Mouse (Mus musculus): Measurements from ENCODE around the gene Cdc42ep5. TPM values are rescaled to one million over a fixed set of nuclear protein-coding genes. Genes with fewer than 3 reads are reported as not detected.
"Not testable (repeated sequence)": the region's sequence is repeated elsewhere in the genome, so short reads cannot be mapped to it uniquely, and the experiment has no call there.

The Cdc42ep5 gene
- polyA plus RNA-seq, 1 experiment from 2014 or later: 26.7 TPM

DNA sequence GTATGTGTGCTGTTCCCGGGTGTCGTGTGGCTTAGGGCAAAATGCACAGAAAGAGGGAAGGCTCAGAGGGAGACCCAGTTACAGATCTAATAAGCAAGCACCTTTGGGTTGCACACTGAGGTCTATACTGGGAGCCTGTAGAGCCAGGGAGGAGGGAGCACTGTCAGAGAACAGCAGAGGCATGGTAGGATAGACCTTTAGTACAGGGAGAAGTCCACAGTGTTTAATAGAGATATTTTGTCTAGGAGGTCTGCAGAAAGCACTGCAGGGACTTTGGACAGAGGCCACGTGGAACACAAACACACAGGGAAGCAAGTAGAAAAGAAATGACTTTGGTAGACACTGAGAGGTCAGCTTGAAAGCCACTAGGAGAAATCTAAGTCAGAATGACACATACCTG, 626 bp upstream of the Cdc42ep5 start:
- Histone ChIP-seq H3K36me3 (ENCODE audit: control insufficient read depth, insufficient read depth, low read length) (no peaks in the 10 kb centered on the region), H3K9ac (ENCODE audit: low read length) (no peak overlapping the region), H3K4me3 (ENCODE audit: control insufficient read depth in 1 of 2, insufficient read depth in 1 of 2, low read depth in 1 of 2, low read length in 2 of 2) (peak overlapping the region; percentile 19 to 48; a peak in 3 of 4 replicates), H3K27ac (replicated peaks in 1 of 2; ENCODE audit: control insufficient read depth in 1 of 2, insufficient read depth in 1 of 2, low read depth in 2 of 2, low read length in 2 of 2) (peak overlapping the region; percentile 47 to 62; a peak in 3 of 4 replicates), H3K27me3 (ENCODE audit: control insufficient read depth, insufficient read depth, low read length) (no peaks in the 10 kb centered on the region), H3K9me3 (ENCODE audit: control insufficient read depth, low read length) (no peaks in the 10 kb centered on the region), H3K4me1 (ENCODE audit: control insufficient read depth in 2 of 2, insufficient read depth in 2 of 2, low read length in 2 of 2) (peaks cover 7 to 11% of the 10 kb centered on the region in 2 experiments; a peak in 3 of 4 replicates), H3K4me2 (ENCODE audit: low read length) (peak overlapping the region; percentile 67)
- ATAC-seq (ENCODE audit: insufficient number of reproducible peaks, insufficient read depth, low FRiP score, low read depth): no peak
- 19% methylated on average over 3 of the region's 3 CpGs for WGBS

DNA sequence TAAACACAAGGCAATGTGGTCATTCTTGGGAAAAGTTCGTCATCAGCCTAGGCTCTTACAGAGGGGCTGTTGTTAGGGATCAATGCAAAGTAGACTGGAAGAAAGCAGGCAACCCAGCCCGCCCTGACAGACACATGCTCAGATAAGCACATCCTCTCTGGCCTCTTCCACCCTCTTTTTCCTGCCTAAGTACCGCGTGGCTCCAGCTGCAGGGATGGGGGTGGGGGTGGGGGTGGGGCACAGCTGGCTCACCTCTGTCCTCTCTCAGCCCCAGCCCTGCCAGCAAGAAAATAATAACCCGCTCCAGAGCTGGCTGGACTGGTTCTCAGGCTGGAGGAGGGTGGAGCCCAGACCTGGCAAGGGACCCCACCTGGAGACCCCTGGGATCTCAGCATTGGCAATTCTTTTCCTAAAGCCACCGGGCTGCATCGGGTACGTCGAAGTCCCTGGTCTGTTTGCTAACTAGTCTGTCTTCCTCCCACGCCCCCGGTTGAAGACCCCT, 1.0 kb downstream of the Cdc42ep5 start:
- Histone ChIP-seq H3K9ac (ENCODE audit: low read length) (peak overlapping the region; percentile 71), H3K4me1 (ENCODE audit: control insufficient read depth in 2 of 2, insufficient read depth in 2 of 2, low read length in 2 of 2) (peaks cover 7 to 11% of the 10 kb centered on the region in 2 experiments; a peak in 3 of 4 replicates), H3K4me3 (ENCODE audit: control insufficient read depth in 1 of 2, insufficient read depth in 1 of 2, low read depth in 1 of 2, low read length in 2 of 2) (peak overlapping the region; percentile 48 to 69), H3K27ac (replicated peaks in 1 of 2; ENCODE audit: control insufficient read depth in 1 of 2, insufficient read depth in 1 of 2, low read depth in 2 of 2, low read length in 2 of 2) (peak overlapping the region; percentile 79 to 87), H3K9me3 (ENCODE audit: control insufficient read depth, low read length) (no peaks in the 10 kb centered on the region), H3K36me3 (ENCODE audit: control insufficient read depth, insufficient read depth, low read length) (no peaks in the 10 kb centered on the region), H3K27me3 (ENCODE audit: control insufficient read depth, insufficient read depth, low read length) (no peaks in the 10 kb centered on the region), H3K4me2 (ENCODE audit: low read length) (peak overlapping the region; percentile 67)
- peak; percentile 70 for ATAC-seq (ENCODE audit: insufficient number of reproducible peaks, insufficient read depth, low FRiP score, low read depth)
- under 1% methylated on average over 11 of the region's 11 CpGs for WGBS

DNA sequence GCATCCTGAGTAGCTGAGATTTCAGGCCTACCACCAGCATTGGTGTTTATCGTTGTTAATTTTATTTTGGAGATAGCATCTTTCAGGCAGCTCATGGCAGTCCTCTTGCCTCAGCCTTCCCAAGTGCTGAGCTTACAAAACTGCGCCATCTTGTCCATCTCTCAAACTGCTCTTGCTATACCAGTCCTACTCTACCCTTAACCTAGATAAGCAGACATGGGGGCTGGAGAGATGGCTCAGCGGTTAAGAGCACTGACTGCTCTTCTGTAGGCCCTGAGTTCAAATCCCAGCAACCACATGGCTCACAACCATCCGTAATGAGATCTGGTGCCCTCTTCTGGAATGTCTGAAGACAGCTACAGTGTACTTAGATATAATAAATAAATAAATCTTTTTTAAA, 3.1 kb downstream of the Cdc42ep5 start:
- H3K4me2 ChIP-seq (ENCODE audit: low read length); H3K9me3 ChIP-seq (ENCODE audit: control insufficient read depth, low read length); ATAC-seq (ENCODE audit: insufficient number of reproducible peaks, insufficient read depth, low FRiP score, low read depth); H3K27me3 ChIP-seq (ENCODE audit: control insufficient read depth, insufficient read depth, low read length); H3K36me3 ChIP-seq (ENCODE audit: control insufficient read depth, insufficient read depth, low read length); H3K4me3 ChIP-seq (ENCODE audit: control insufficient read depth in 1 of 2, insufficient read depth in 1 of 2, low read depth in 1 of 2, low read length in 2 of 2); H3K9ac ChIP-seq (ENCODE audit: low read length); H3K27ac ChIP-seq (replicated peaks in 1 of 2; ENCODE audit: control insufficient read depth in 1 of 2, insufficient read depth in 1 of 2, low read depth in 2 of 2, low read length in 2 of 2): not testable (repeated sequence)
- 90% methylated on average over 4 of the region's 4 CpGs for WGBS
- H3K4me1 ChIP-seq (ENCODE audit: control insufficient read depth in 2 of 2, insufficient read depth in 2 of 2, low read length in 2 of 2): peaks cover 7 to 11% of the 10 kb centered on the region in 2 experiments; a peak in 3 of 4 replicates

DNA sequence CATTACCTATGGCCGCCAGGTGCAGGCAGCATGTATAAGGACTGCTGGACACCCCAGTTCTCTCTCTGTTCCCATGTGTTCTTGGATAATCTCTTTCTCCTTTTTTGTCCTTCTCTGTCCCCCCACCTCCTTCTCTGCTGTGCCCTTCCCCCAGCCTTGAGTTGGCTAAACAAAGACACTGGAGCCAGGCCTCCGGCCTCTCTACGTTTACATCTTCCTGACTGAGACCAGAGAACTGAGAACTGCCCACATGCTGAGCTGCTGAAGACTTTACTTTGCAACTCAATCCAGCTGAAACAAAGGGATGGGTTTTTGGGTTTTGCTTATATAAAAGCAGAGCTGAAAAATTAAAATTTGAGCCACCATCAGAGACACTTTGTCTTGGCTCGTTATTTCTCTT, 9.7 kb downstream of the Cdc42ep5 start:
- WGBS: 36% methylated on average over 4 of the region's 4 CpGs
- H3K4me2 ChIP-seq (ENCODE audit: low read length): no peak overlapping the region
- peaks cover 9 to 11% of the 10 kb centered on the region in 2 experiments for H3K4me1 ChIP-seq (ENCODE audit: control insufficient read depth in 2 of 2, insufficient read depth in 2 of 2, low read length in 2 of 2)
- H3K9me3 ChIP-seq (ENCODE audit: control insufficient read depth, low read length): no peaks in the 10 kb centered on the region
- no peak overlapping the region for H3K9ac ChIP-seq (ENCODE audit: low read length)
- no peak overlapping the region for H3K27ac ChIP-seq (replicated peaks in 1 of 2; ENCODE audit: control insufficient read depth in 1 of 2, insufficient read depth in 1 of 2, low read depth in 2 of 2, low read length in 2 of 2)
- no peak overlapping the region for H3K4me3 ChIP-seq (ENCODE audit: control insufficient read depth in 1 of 2, insufficient read depth in 1 of 2, low read depth in 1 of 2, low read length in 2 of 2)
- H3K27me3 ChIP-seq (ENCODE audit: control insufficient read depth, insufficient read depth, low read length): 0 out of 2 replicates have a peak, but pooled peaks cover 8% of the 10 kb centered on the region
- H3K36me3 ChIP-seq (ENCODE audit: control insufficient read depth, insufficient read depth, low read length): no peaks in the 10 kb centered on the region
- no peak for ATAC-seq (ENCODE audit: insufficient number of reproducible peaks, insufficient read depth, low FRiP score, low read depth)

- H3K4me1 ChIP-seq (ENCODE audit: control insufficient read depth in 2 of 2, insufficient read depth in 2 of 2, low read length in 2 of 2): peaks cover 10 to 12% of the 10 kb centered on the region in 2 experiments
- H3K27me3 ChIP-seq (ENCODE audit: control insufficient read depth, insufficient read depth, low read length): 0 out of 2 replicates have a peak, but pooled peaks cover 8% of the 10 kb centered on the region
- no peak overlapping the region for H3K27ac ChIP-seq (replicated peaks in 1 of 2; ENCODE audit: control insufficient read depth in 1 of 2, insufficient read depth in 1 of 2, low read depth in 2 of 2, low read length in 2 of 2)
- no peaks in the 10 kb centered on the region for H3K9me3 ChIP-seq (ENCODE audit: control insufficient read depth, low read length)
- H3K4me2 ChIP-seq (ENCODE audit: low read length): no peak overlapping the region
- WGBS: 77% methylated on average over 5 of the region's 5 CpGs
- H3K4me3 ChIP-seq (ENCODE audit: control insufficient read depth in 1 of 2, insufficient read depth in 1 of 2, low read depth in 1 of 2, low read length in 2 of 2): no peak overlapping the region
- no peak for ATAC-seq (ENCODE audit: insufficient number of reproducible peaks, insufficient read depth, low FRiP score, low read depth)
- H3K9ac ChIP-seq (ENCODE audit: low read length): no peak overlapping the region
- no peaks in the 10 kb centered on the region for H3K36me3 ChIP-seq (ENCODE audit: control insufficient read depth, insufficient read depth, low read length)
Measured at GRCm38 (mm10) chr7:4154356-4154755, 10.3 kb downstream of the Cdc42ep5 start.

- Histone ChIP-seq H3K4me1 (ENCODE audit: control insufficient read depth in 2 of 2, insufficient read depth in 2 of 2, low read length in 2 of 2) (peaks cover 14 to 17% of the 10 kb centered on the region in 2 experiments), H3K36me3 (ENCODE audit: control insufficient read depth, insufficient read depth, low read length) (peaks cover 21% of the 10 kb centered on the region), H3K27me3 (ENCODE audit: control insufficient read depth, insufficient read depth, low read length) (0 out of 2 replicates have a peak, but pooled peaks cover 8% of the 10 kb centered on the region), H3K27ac (replicated peaks in 1 of 2; ENCODE audit: control insufficient read depth in 1 of 2, insufficient read depth in 1 of 2, low read depth in 2 of 2, low read length in 2 of 2) (no peak overlapping the region), H3K9ac (ENCODE audit: low read length) (no peak overlapping the region), H3K4me3 (ENCODE audit: control insufficient read depth in 1 of 2, insufficient read depth in 1 of 2, low read depth in 1 of 2, low read length in 2 of 2) (peak overlapping the region in 1 of 2 experiments; percentile 76; a peak in 2 of 4 replicates), H3K4me2 (ENCODE audit: low read length) (peak overlapping the region; percentile 96), H3K9me3 (ENCODE audit: control insufficient read depth, low read length) (no peaks in the 10 kb centered on the region)
- no peak for ATAC-seq (ENCODE audit: insufficient number of reproducible peaks, insufficient read depth, low FRiP score, low read depth)
- 22% methylated on average over 22 of the region's 22 CpGs for WGBS
Measured at GRCm38 (mm10) chr7:4151241-4151640, 13.4 kb downstream of the Cdc42ep5 start.

- 12% methylated on average over 14 of the region's 14 CpGs for WGBS
- H3K27ac ChIP-seq (replicated peaks in 1 of 2; ENCODE audit: control insufficient read depth in 1 of 2, insufficient read depth in 1 of 2, low read depth in 2 of 2, low read length in 2 of 2): no peak overlapping the region
- ATAC-seq (ENCODE audit: insufficient number of reproducible peaks, insufficient read depth, low FRiP score, low read depth): no peak
- 0 out of 2 replicates have a peak overlapping the region, but pooled peaks have one; percentile 32 for H3K9ac ChIP-seq (ENCODE audit: low read length)
- H3K4me3 ChIP-seq (ENCODE audit: control insufficient read depth in 1 of 2, insufficient read depth in 1 of 2, low read depth in 1 of 2, low read length in 2 of 2): peak overlapping the region; percentile 12 to 76; a peak in 3 of 4 replicates
- H3K36me3 ChIP-seq (ENCODE audit: control insufficient read depth, insufficient read depth, low read length): peaks cover 25% of the 10 kb centered on the region
- H3K4me1 ChIP-seq (ENCODE audit: control insufficient read depth in 2 of 2, insufficient read depth in 2 of 2, low read length in 2 of 2): peaks cover 14 to 17% of the 10 kb centered on the region in 2 experiments
- no peaks in the 10 kb centered on the region for H3K9me3 ChIP-seq (ENCODE audit: control insufficient read depth, low read length)
- H3K4me2 ChIP-seq (ENCODE audit: low read length): peak overlapping the region; percentile 96
- 0 out of 2 replicates have a peak, but pooled peaks cover 8% of the 10 kb centered on the region for H3K27me3 ChIP-seq (ENCODE audit: control insufficient read depth, insufficient read depth, low read length)
Measured at GRCm38 (mm10) chr7:4150811-4151221, 13.8 kb downstream of the Cdc42ep5 start.
